Mouse (Mus musculus): Measurements from ENCODE around the gene Myom3.

The Myom3 gene

GRCm38 (mm10) chr4:135818366-135818765 is 58.9 kb downstream of the Myom3 start:
- DNase-seq = peak; percentile 35

- peak; percentile 82 for DNase-seq
Observed at GRCm38 (mm10) chr4:135819826-135820526, 60.5 kb downstream of the Myom3 start.

GRCm38 (mm10) chr4:135821772-135822171 is 62.3 kb downstream of the Myom3 start:
- no peak for DNase-seq

- peak; percentile 42 for DNase-seq
Observed at GRCm38 (mm10) chr4:135823298-135823697, 63.8 kb downstream of the Myom3 start.

- no peak for DNase-seq
Observed at GRCm38 (mm10) chr4:135824254-135824653, 64.7 kb downstream of the Myom3 start.

- DNase-seq = peak; percentile 92
Observed at GRCm38 (mm10) chr4:135828491-135828890, 69.0 kb downstream of the Myom3 start.

- peak; percentile 54 for DNase-seq
Observed at GRCm38 (mm10) chr4:135832070-135832469, 72.6 kb downstream of the Myom3 start.

GRCm38 (mm10) chr4:135833301-135834123 is 74.0 kb downstream of the Myom3 start:
- no peak for DNase-seq

GRCm38 (mm10) chr4:135834124-135834717 is 74.7 kb downstream of the Myom3 start:
- DNase-seq = no peak

- no peak for DNase-seq
Observed at GRCm38 (mm10) chr4:135838925-135839292, 79.4 kb downstream of the Myom3 start.

- DNase-seq = no peak
Observed at GRCm38 (mm10) chr4:135839293-135840011, 79.9 kb downstream of the Myom3 start.

GRCm38 (mm10) chr4:135844400-135844799 is 84.9 kb downstream of the Myom3 start:
- DNase-seq = no peak

GRCm38 (mm10) chr4:135847581-135847980 is 88.1 kb downstream of the Myom3 start:
- DNase-seq = no peak

GRCm38 (mm10) chr4:135850411-135851095 is 91.0 kb downstream of the Myom3 start:
- DNase-seq = no peak

GRCm38 (mm10) chr4:135851942-135852341 is 92.4 kb downstream of the Myom3 start:
- DNase-seq = no peak

GRCm38 (mm10) chr4:135853987-135854546 is 94.6 kb downstream of the Myom3 start:
- DNase-seq = no peak

GRCm38 (mm10) chr4:135854630-135855029 is 95.1 kb downstream of the Myom3 start:
- DNase-seq = no peak

- peak; percentile 33 for DNase-seq
Observed at GRCm38 (mm10) chr4:135855080-135855479, 95.6 kb downstream of the Myom3 start.

- DNase-seq = peak; percentile 99
Observed at GRCm38 (mm10) chr4:135855536-135856222, 96.2 kb downstream of the Myom3 start, which contains the start of gene Srsf10. Gene Srsf10, plus strand, starts transcription at chr4:135855747.

- DNase-seq = peak; percentile 82
Observed at GRCm38 (mm10) chr4:135856223-135857091, 96.9 kb downstream of the Myom3 start.

All from kidney, postnatal 14 days (tissue).